Mouse (Mus musculus): ENCODE data around the gene Mrps18a.
A peak's percentile ranks its signal among the peaks of the same experiment; 100 is the strongest.

Gene Mrps18a

GRCm38 (mm10) chr17:46110402-46111289, at the start of gene Mrps18a:
TSS of gene Mrps18a (plus strand) at chr17:46110986.
- peak; percentile 83 for DNase-seq

- DNase-seq, result no peak
Measured at GRCm38 (mm10) chr17:46063283-46063973, 47.4 kb upstream of the Mrps18a start.

GRCm38 (mm10) chr17:46063974-46064312, 46.8 kb upstream of the Mrps18a start:
- no peak for DNase-seq

- no peak for DNase-seq
Measured at GRCm38 (mm10) chr17:46070046-46070445, 40.7 kb upstream of the Mrps18a start.

GRCm38 (mm10) chr17:46071531-46071930, 39.3 kb upstream of the Mrps18a start:
- no peak for DNase-seq

DNA sequence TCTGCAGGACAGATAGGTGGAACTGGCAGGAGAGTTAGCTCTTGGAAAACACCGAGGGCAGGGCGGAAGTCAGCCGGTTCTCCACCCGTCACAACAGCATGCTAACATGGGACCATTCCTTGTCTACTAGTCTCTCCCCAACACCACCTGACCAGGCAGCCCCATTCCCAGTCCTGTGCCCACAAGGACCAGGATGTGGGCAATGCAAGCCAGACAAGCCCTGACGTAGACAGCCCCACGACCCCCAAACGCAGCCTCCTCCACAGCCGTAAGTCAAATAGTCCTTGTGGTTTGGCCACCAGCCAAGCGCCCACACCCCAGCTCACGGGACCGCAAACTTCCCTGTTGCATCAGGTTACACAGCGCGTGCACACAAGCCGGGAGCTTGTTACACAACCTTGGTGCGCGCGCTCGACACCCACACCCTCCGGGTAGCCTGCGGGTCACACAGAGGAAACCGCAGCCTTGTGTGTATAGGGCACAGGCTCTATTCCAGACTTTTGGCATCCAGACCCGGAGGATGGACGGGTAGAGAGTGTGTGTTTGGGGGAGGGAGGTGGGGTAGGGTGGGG, 37.0 kb upstream of the Mrps18a start:
- peak; percentile 69 for DNase-seq

DNA sequence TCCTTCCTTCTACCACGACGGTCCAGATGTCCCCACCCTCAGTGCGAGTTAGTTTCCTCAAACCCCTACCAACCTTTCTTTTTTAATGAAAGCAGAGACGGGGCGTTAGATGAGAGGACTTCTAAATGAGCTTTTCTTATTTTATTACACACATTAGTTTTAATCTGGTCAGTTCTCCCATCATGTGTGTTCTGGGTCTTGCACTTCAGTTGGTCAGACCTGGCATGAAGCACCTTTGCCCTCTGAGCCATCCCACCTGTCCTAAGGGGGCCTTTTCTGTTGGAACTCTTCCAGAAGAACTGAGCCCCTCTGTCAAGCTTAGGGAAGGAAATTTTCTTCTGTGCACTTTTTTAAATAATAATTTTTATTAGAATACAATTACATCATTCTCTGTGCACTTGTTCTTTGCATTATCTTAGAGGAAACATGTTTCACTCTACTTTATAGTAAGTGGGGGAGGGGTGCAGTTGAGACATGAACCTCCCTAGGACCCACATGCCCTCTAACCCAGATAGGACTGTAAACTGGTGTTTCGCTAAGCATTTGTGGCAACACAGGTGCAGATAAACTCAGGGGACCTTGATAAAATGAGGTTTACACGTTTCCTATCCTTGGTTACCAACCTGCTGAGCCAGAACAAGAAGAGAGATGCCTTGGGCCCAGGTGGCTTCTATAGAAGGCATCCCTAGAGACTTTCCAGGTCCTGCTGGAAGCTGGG, 36.2 kb upstream of the Mrps18a start:
- no peak for DNase-seq

GRCm38 (mm10) chr17:46075116-46075485, 35.7 kb upstream of the Mrps18a start:
- no peak for DNase-seq

- no peak for DNase-seq
Measured at GRCm38 (mm10) chr17:46075551-46076259, 35.1 kb upstream of the Mrps18a start.

DNA sequence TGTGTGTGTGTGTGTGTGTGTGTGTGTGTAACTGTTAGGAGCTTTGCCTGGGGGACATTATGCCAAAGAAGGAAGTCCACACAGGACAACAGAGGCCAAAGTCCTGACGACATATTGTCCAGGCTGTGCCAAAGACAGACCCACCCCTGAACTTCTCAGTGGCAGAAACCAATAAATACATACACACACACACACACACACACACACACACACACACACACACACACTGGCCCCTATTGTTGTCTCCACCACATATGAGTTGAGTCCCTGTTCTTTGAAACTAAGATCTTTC, 34.6 kb upstream of the Mrps18a start:
- DNase-seq, result no peak

DNA sequence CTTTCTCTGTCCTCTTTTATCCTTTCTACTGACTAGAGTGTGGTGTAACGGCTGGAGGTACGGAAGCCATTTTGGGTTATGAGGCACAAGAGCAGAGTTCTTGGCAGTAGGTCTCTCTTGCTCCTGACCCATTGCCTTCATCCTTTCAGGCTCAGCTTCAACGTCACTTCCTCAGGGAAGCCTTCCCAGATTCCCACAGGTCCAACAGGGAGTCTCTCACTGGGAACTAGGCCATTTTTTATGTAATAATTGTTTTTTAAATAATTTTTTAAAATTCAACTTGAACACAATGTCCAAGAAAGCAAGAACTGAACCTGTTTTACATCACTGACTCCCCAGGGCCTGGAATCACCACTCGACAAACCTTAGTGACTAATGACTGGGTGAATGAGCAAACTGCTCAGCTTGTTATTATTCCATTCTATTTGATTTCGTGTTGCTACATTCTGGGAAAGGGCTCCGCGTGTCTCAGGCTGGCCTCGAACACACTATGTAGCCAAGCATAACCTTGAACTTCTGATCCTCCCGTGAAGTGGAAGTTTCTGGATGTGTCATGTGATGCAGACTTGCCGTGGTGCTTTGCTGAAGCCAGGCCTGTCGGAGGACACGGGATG, 32.8 kb upstream of the Mrps18a start:
- no peak for DNase-seq

DNA sequence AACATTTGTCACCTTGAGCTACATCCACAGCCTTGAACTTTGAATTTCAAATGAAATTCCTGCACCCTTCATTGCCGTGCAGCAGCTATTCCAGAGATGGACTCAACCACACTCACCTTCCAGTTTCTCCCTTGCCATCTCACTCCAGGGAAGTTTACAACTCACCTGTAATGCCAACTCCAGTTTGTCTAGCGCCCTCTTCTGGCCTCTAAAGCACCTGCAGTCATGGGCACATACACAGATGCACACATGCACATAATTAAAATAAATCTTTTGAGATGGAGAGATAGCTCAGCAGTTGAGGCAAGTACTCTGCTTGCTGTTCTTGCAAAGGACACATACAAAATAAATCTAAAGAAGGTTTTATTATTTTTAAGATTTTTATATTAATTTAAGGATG, 31.7 kb upstream of the Mrps18a start:
- no peak for DNase-seq

DNA sequence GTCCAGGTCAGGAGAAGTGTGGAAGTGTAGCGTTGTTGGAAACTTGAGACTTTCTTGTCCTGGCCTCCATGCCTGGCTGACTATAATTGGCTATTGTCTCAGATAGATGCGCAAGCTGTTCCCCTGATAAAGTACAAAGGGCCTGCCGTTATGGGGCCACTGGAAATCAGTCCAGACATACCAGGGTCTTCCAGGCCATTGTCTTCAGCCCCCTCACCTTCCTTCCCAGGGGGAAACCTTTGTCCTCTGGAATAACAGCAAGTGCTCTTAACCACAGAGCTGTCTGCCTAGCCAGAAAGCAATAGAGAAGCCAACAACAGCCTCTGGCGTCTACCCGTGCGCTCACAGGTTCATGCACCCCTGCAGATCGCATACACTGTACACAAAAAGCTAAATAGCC, 30.4 kb upstream of the Mrps18a start:
- no peak for DNase-seq

GRCm38 (mm10) chr17:46081042-46081441, 29.7 kb upstream of the Mrps18a start:
- DNase-seq, result no peak

DNA sequence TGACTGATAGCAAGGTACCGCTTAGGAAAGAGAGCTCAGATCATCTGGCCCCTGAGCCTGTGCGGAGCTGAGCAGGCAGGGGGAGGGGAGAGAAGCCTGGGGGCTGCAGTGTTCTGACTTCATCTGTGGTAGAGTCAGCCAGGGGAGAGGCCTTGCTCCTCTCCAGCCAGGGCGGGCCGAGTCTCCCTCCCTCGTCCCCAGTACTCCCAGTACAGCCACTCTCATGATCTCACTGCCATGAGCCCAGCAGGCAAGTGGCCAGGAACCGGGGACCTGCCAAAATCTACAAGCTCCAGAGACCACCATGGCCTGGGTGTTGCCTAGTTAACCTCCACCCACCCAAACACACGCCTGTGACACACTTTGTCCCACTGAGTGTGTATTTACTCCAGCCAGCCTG, 29.1 kb upstream of the Mrps18a start:
- no peak for DNase-seq

DNA sequence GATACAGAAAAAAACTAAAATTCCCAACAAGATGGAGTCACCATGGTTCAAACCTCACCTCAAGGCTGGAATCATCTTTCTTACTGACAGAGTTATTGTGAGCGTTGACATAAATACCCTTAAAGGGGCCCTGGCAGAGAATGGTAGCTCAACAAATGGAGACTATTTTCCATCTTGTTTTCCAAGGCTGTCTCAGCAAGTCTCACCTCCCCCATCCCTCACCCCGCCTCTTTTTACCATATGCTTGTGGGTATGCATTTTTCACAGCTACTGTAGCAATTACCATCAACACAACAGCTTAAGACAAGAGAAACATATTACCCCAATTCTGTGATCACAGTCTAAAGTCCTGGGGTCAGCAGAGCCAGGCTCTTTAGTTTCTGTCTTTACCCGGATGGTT, 27.4 kb upstream of the Mrps18a start:
- no peak for DNase-seq

- DNase-seq, result peak; percentile 65
Measured at GRCm38 (mm10) chr17:46084091-46084501, 26.7 kb upstream of the Mrps18a start.

GRCm38 (mm10) chr17:46086341-46086870, 24.4 kb upstream of the Mrps18a start:
- no peak for DNase-seq

DNA sequence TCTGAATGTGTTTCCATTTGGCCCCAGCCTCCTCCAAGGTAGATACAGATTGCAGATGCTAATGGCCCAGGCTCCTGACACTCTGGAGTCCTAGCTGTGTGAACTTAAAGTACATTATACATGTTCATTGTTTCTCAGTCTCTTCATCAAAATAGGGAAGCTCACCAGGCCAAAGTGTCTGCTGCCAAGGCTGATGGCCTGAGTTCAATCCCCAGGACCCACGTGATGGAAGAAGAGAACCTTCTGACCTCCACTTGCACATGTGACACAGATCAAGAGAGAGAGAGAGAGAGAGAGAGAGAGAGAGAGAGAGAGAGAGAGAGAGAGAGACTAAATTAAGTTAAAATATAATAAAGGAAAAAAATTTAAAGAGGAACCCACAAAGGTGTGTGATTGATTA, 19.4 kb upstream of the Mrps18a start:
- DNase-seq, result no peak

- no peak for DNase-seq
Measured at GRCm38 (mm10) chr17:46091899-46092298, 18.9 kb upstream of the Mrps18a start.

GRCm38 (mm10) chr17:46098525-46098924, 12.3 kb upstream of the Mrps18a start:
- DNase-seq, result no peak

DNA sequence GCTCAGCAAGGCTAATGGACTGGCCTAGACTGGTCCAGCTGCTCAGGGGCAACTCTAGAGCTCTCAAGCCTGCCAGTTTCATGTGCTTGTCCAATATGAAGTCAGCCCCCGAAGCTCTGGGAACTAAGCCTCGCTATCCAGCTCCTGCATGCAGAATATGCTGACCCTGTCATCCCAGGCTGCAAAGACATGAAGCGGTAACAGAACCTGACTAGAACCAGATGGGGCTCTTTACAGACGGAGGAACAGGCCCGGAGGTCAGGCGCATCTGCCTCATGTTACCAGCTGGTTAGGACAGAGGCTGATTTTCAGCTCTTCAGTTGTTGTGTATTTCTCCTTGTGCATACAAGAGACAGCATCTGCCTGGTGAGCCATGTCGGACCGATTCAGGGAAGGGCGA, 8.9 kb upstream of the Mrps18a start:
- DNase-seq, result no peak

Data from layer of hippocampus, adult 9-11 months (tissue).